Mouse (Mus musculus): ENCODE data around the gene Wwox. TPM values are rescaled to one million over a fixed set of nuclear protein-coding genes. Genes with fewer than 3 reads are reported as not detected.

Wwox gene
- polyA plus RNA-seq, 1 experiment from 2014 or later: 14.0 TPM

DNA sequence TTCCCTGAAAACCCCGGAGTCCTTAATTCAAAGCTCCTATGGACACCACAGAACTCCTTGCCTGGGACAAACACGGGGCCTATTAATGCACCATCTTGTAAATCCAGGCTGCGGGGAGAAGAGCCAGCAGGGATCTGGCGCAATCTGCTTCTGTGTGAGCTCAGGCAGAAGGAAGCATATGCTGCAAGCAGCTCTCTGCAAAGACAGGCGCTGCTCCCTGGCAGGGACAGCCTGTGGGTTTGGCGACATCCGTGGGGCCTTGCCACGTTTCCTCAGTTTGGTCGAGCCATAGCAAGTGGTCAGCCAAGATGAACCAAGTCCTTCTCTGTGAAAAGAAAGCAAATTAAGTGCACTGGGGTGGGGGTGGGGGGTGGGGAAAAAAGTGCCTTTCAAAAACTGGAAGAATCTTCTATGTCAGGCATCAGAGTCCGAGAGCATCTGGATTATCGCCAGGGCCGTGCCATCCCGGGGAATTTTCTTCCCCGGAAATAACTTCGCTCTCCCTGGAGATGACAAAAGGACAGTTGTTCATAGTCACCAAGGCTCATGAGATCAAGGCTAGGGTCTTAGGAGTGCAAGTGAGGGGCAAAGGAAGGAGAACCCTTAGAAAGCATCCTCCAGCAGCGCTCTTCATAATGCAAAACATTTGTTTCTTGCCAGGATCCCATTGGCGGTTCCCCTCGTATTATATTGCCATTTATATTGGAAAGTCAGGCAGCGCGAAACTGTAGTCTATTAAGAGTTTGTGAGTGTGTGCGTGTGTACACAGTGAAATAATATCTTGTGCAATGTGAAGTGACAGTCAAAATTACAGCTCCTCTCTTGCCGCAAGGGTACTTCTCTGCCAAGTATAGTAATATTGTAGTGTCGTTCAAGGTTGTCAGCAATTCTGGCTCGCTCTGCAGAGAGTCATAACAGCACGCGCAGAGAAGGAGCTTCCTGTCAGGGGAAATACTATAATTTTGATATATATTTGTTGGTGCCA lies 152.1 kb downstream of the Wwox start:
- WGBS: 38% methylated on average over 26 of the region's 26 CpGs
- peaks cover 6% of the 10 kb centered on the region; the same call in 1 of the 2 replicates for H3K9me3 ChIP-seq

DNA sequence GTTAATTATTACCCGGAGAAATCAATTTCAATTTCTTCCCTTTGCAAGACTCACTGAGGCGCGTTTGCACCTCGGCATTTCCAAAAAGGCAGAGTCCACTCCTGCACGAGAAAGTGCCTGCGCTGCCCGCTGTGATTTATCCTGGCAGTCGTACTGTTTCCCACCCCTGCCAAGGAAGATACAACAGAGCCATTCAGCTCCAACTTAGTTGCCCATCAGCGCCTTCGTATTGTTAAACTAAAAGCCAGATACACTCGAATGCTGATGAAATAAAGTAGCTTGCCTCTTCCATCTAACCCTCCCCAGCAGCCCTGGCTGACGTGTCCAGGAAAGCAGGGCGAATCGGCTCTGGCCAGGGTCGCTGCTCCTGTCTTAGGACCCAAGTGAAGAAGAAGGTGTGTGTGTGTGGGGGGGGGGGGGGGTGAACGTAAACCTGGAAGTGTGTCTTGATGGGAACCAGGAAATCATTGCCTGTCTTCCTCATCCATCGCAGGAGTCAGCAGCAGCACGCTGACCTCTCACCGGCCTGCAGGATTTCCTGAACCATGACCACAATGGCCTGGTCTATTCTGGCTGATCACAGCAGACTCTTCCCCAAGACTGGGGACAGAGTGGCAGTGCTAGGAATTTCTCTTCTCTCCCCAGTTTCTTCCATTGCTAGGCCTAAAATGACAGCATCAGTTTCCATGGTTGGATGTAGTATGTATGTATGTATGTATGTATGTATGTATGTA lies 154.1 kb downstream of the Wwox start:
- H3K4me3 ChIP-seq: no peak overlapping the region
- no peak overlapping the region for H3K27ac ChIP-seq (replicated peaks)
- 24% methylated on average over 19 of the region's 19 CpGs for WGBS
- H3K4me2 ChIP-seq (replicated peaks): peak overlapping the region; percentile 22
- H3K36me3 ChIP-seq: no peaks in the 10 kb centered on the region
- no peak overlapping the region for H3K9ac ChIP-seq (replicated peaks)
- H3K4me1 ChIP-seq: peaks cover 21% of the 10 kb centered on the region
- no peak for ATAC-seq (ENCODE audit: low FRiP score, low read depth)
- H3K27me3 ChIP-seq: peaks cover 6% of the 10 kb centered on the region; the same call in 1 of the 2 replicates
- peaks cover 6% of the 10 kb centered on the region; the same call in 1 of the 2 replicates for H3K9me3 ChIP-seq

More for the DNA sequence above, 152.1 kb downstream of the Wwox start:
- Histone ChIP-seq H3K27me3 (peaks cover 6% of the 10 kb centered on the region; the same call in 1 of the 2 replicates), H3K9ac (replicated peaks) (no peak overlapping the region), H3K4me1 (peaks cover 21% of the 10 kb centered on the region), H3K36me3 (no peaks in the 10 kb centered on the region), H3K27ac (replicated peaks) (peak overlapping the region; percentile 31; the same call in 1 of the 2 replicates), H3K4me2 (replicated peaks) (peak overlapping the region; percentile 29), H3K4me3 (no peak overlapping the region)
- peak; percentile 54 for ATAC-seq (ENCODE audit: low FRiP score, low read depth)

DNA sequence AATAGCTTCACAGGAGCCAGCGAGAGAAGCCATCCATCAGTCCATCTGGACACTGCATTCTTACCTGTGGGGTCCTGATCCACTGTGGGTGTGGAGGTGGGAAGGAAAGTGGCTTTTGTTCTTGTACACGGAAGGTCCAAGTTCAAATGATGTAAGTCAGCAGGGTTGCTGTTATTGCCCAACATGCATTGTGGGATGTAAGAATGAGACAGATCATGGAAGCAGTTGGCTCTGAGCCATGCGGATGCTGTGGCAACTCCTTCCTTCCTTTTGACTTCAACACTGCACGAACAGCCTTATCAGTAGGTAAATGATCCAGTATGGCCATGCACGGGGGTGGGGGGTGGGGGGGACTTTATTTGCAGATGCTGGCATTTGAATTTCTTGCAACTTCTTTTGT lies 155.4 kb downstream of the Wwox start:
- H3K27ac ChIP-seq (replicated peaks): no peak overlapping the region
- H3K27me3 ChIP-seq: peaks cover 15% of the 10 kb centered on the region
- ATAC-seq (ENCODE audit: low FRiP score, low read depth): no peak
- no peak overlapping the region for H3K9ac ChIP-seq (replicated peaks)
- WGBS: 87% methylated on average over 5 of the region's 5 CpGs
- H3K4me3 ChIP-seq: no peak overlapping the region
- peaks cover 6% of the 10 kb centered on the region; the same call in 1 of the 2 replicates for H3K9me3 ChIP-seq
- H3K36me3 ChIP-seq: no peaks in the 10 kb centered on the region
- H3K4me2 ChIP-seq (replicated peaks): no peak overlapping the region
- H3K4me1 ChIP-seq: peaks cover 27% of the 10 kb centered on the region

- Histone ChIP-seq H3K27me3 (peaks cover 16% of the 10 kb centered on the region), H3K4me1 (peaks cover 30% of the 10 kb centered on the region), H3K4me2 (replicated peaks) (no peak overlapping the region), H3K9me3 (peaks cover 6% of the 10 kb centered on the region; the same call in 1 of the 2 replicates), H3K4me3 (no peak overlapping the region), H3K27ac (replicated peaks) (no peak overlapping the region), H3K9ac (replicated peaks) (no peak overlapping the region; the same call in 1 of the 2 replicates), H3K36me3 (no peaks in the 10 kb centered on the region)
- ATAC-seq (ENCODE audit: low FRiP score, low read depth): no peak
- 36% methylated on average over 10 of the region's 10 CpGs for WGBS
Measured at GRCm38 (mm10) chr8:114599555-114599954, 160.1 kb downstream of the Wwox start.

DNA sequence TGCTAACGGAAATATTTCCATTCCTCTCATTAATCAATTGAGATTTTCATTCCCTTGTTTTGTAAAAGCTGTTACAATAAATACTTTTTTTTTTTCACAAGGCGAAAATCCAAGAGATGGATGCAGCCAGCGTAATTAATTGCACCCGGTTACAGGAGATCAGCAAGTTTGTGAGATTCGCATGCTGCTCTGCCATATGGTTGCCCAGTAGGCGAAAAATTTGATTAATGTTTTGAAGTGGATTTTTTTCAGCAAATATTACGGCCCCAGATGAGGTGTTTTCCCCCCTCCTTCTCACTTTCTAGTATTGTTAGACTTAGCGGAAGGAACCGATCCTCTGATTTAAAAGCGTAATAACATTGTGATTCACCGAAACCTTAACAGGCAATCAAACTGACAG lies 160.7 kb downstream of the Wwox start:
- no peak overlapping the region for H3K27ac ChIP-seq (replicated peaks)
- peaks cover 6% of the 10 kb centered on the region; the same call in 1 of the 2 replicates for H3K9me3 ChIP-seq
- H3K36me3 ChIP-seq: no peaks in the 10 kb centered on the region
- peaks cover 30% of the 10 kb centered on the region for H3K4me1 ChIP-seq
- H3K27me3 ChIP-seq: peaks cover 15% of the 10 kb centered on the region
- no peak overlapping the region for H3K9ac ChIP-seq (replicated peaks)
- WGBS: 47% methylated on average over 11 of the region's 11 CpGs
- H3K4me3 ChIP-seq: no peak overlapping the region
- ATAC-seq (ENCODE audit: low FRiP score, low read depth): no peak
- no peak overlapping the region for H3K4me2 ChIP-seq (replicated peaks)

GRCm38 (mm10) chr8:114603046-114603445 lies 163.6 kb downstream of the Wwox start:
- H3K4me3 ChIP-seq: no peak overlapping the region
- WGBS: 18% methylated on average over 3 of the region's 4 CpGs
- peaks cover 15% of the 10 kb centered on the region for H3K27me3 ChIP-seq
- H3K4me1 ChIP-seq: peaks cover 30% of the 10 kb centered on the region
- H3K9ac ChIP-seq (replicated peaks): no peak overlapping the region
- H3K9me3 ChIP-seq: no peaks in the 10 kb centered on the region
- no peak for ATAC-seq (ENCODE audit: low FRiP score, low read depth)
- no peak overlapping the region for H3K4me2 ChIP-seq (replicated peaks)
- H3K36me3 ChIP-seq: no peaks in the 10 kb centered on the region
- H3K27ac ChIP-seq (replicated peaks): no peak overlapping the region

DNA sequence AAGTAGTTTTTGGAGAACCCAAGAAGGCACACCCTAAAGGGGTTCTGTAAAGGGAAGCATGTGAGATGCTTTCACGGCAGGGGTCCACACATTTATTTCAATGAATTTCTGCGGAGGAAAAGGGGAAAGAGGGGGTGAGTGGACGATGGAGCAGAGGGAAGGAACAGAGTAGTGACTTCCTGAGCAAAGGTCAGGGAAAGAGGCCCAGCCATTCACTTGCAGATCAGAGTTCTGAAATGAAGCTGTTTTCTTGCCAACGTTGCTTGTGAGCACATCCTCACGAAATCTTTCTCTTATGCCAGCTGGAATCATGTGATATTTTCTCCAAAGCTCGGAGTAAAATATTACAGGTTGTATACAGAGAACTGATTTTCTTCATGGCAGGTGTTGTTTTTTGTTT lies 164.1 kb downstream of the Wwox start:
- H3K4me2 ChIP-seq (replicated peaks): no peak overlapping the region

GRCm38 (mm10) chr8:114604315-114604714 lies 164.9 kb downstream of the Wwox start:
- Histone ChIP-seq H3K4me1 (peaks cover 29% of the 10 kb centered on the region), H3K4me3 (no peak overlapping the region), H3K27ac (replicated peaks) (no peak overlapping the region), H3K27me3 (peaks cover 8% of the 10 kb centered on the region), H3K36me3 (no peaks in the 10 kb centered on the region), H3K9me3 (no peaks in the 10 kb centered on the region), H3K9ac (replicated peaks) (no peak overlapping the region), H3K4me2 (replicated peaks) (peak overlapping the region; percentile 23; the same call in 1 of the 2 replicates)
- WGBS: 30% methylated on average over 16 of the region's 16 CpGs
- no peak for ATAC-seq (ENCODE audit: low FRiP score, low read depth)

More for the DNA sequence above, 164.1 kb downstream of the Wwox start:
- WGBS: 33% methylated on average over 6 of the region's 6 CpGs
- H3K4me1 ChIP-seq: peaks cover 30% of the 10 kb centered on the region
- H3K27me3 ChIP-seq: peaks cover 15% of the 10 kb centered on the region
- no peak overlapping the region for H3K4me3 ChIP-seq
- H3K36me3 ChIP-seq: no peaks in the 10 kb centered on the region
- no peak overlapping the region for H3K27ac ChIP-seq (replicated peaks)
- H3K9ac ChIP-seq (replicated peaks): no peak overlapping the region
- no peaks in the 10 kb centered on the region for H3K9me3 ChIP-seq
- ATAC-seq (ENCODE audit: low FRiP score, low read depth): no peak

DNA sequence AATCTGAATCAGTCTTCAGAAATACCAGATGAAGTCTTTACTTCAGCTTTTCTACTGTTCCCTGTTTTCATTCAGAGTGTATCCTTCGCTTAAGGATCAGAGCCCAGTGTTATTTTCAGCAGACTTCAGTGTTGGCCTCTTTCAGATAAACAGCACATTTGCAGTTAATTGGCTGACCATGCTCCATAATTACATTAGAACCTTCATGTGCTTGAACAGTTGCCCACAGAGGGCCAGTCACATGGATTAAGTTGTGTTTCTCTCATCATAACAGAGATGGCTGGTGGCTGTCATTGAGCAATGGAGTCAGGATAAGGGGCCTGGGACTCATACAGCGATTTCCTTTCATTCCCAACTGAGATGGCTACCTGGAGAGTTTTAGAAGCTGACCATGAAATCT lies 166.2 kb downstream of the Wwox start:
- no peak overlapping the region for H3K4me3 ChIP-seq
- H3K27ac ChIP-seq (replicated peaks): no peak overlapping the region
- H3K9me3 ChIP-seq: no peaks in the 10 kb centered on the region
- no peak overlapping the region for H3K4me2 ChIP-seq (replicated peaks)
- H3K36me3 ChIP-seq: no peaks in the 10 kb centered on the region
- H3K9ac ChIP-seq (replicated peaks): no peak overlapping the region
- peaks cover 6% of the 10 kb centered on the region; the same call in 1 of the 2 replicates for H3K27me3 ChIP-seq
- 85% methylated on average over 2 of the region's 2 CpGs for WGBS
- peaks cover 19% of the 10 kb centered on the region for H3K4me1 ChIP-seq
- no peak for ATAC-seq (ENCODE audit: low FRiP score, low read depth)

GRCm38 (mm10) chr8:114609330-114609729 lies 169.9 kb downstream of the Wwox start:
- Histone ChIP-seq H3K36me3 (no peaks in the 10 kb centered on the region), H3K9me3 (no peaks in the 10 kb centered on the region), H3K4me1 (peaks cover 2% of the 10 kb centered on the region), H3K4me3 (no peak overlapping the region), H3K4me2 (replicated peaks) (no peak overlapping the region), H3K27ac (replicated peaks) (no peak overlapping the region), H3K27me3 (no peaks in the 10 kb centered on the region; the same call in 1 of the 2 replicates), H3K9ac (replicated peaks) (no peak overlapping the region)
- ATAC-seq (ENCODE audit: low FRiP score, low read depth): no peak
- WGBS: 93% methylated on average over 5 of the region's 5 CpGs

DNA sequence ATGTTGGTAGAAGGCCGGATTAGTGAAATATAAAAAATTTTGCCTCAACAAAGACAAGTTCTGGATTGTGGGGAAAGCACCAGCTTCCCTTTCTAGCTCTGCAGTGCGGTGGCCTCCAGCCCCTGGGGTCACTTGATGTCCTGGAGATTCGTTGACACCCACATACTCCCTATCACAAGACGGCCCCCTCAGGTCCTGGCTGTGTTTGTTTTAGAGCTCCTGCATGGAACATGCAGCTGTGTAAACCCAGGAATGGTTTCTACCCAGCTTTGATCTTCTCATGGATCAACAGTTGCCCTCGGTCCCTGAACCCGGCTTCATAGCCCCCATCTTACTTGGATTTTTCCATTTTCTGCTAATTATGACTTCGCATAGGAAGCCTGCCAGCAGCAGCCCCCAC lies 171.6 kb downstream of the Wwox start:
- H3K4me1 ChIP-seq: no peaks in the 10 kb centered on the region
- H3K9ac ChIP-seq (replicated peaks): no peak overlapping the region
- no peak overlapping the region for H3K27ac ChIP-seq (replicated peaks)
- H3K27me3 ChIP-seq: no peaks in the 10 kb centered on the region
- ATAC-seq (ENCODE audit: low FRiP score, low read depth): no peak
- H3K4me2 ChIP-seq (replicated peaks): no peak overlapping the region
- WGBS: 73% methylated on average over 7 of the region's 7 CpGs
- H3K9me3 ChIP-seq: no peaks in the 10 kb centered on the region
- H3K36me3 ChIP-seq: no peaks in the 10 kb centered on the region
- no peak overlapping the region for H3K4me3 ChIP-seq

GRCm38 (mm10) chr8:114612091-114612490 lies 172.6 kb downstream of the Wwox start:
- Histone ChIP-seq H3K27me3 (no peaks in the 10 kb centered on the region), H3K9ac (replicated peaks) (no peak overlapping the region), H3K4me3 (no peak overlapping the region), H3K36me3 (no peaks in the 10 kb centered on the region), H3K9me3 (no peaks in the 10 kb centered on the region), H3K27ac (replicated peaks) (no peak overlapping the region), H3K4me2 (replicated peaks) (no peak overlapping the region), H3K4me1 (no peaks in the 10 kb centered on the region)
- 82% methylated on average over 3 of the region's 3 CpGs for WGBS
- no peak for ATAC-seq (ENCODE audit: low FRiP score, low read depth)
